Mouse (Mus musculus): ENCODE measurements around the gene Gne.

The Gne gene

DNA sequence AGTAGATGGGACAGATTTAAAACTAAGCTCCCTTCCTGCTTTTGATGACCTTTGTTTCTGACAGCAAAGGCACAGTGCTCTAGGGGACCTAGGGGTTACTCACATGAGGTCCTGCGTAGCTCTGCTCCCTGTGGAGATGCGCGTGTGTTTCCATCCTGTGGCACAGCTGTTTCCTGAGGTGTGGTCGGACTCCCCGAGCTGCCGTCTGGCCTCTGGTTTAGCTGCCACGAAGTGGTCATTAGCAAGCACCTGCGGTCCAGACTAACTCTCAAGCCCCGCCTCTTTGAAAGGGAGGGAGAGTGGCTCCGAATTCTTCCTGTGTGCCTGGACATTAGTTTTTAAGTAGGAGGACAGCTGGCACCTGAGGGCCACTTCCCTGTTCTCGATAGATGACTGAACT is at the start of gene Gne:
Gene Gne (minus strand): TSS at position 233 of the 400 bp plus-strand sequence.
- in situ Hi-C loops (cut with MboI, MseI): no loop called here

DNA sequence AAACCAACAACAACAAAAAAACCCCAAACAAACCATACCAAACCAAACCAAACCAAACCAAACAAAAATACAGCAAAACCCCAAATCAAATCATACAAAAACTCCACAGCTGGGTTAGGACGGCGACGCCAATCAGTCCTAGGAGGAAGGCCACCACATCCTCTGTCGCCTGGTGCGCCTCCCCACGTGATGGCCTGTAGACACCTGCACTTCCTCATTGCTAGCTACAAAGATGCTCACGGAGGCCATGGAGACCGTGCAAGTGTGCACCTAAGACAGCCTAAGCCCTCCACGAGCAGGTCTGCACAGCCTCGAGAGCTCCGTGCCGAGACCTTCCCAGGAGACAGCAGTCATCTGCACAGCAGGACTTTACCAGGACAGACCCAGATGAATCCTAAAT is 42.8 kb upstream of the Gne start:
- in situ Hi-C loops (cut with MboI, MseI): no loop called here

GRCm38 (mm10) chr4:44119410-44120201 is 35.6 kb upstream of the Gne start:
- in situ Hi-C loops (cut with MboI, MseI): no loop called here

DNA sequence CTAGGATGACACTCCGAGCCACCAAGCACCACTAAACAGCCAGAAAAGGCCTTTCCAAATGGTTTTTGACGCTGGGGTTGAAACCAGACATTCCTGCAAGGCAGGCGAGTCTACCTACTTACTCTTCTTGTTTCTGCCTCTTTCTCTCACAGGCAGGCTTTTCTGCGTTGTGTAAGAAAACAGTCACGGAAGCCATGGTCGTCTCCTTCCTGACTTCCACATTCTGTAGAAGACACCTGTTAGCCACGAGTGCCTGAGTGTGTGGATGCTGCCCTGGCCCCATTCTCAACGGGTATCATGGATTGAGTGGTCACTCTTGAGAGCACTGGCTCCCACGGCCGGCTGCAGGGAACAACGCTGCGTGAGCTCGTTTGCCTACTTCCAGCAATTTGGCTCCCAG is 31.1 kb upstream of the Gne start:
- in situ Hi-C loops (cut with MboI, MseI): no loop called here

- in situ Hi-C loops (cut with MboI, MseI): loop anchor here (5.0 kb wide), 1 partner anchor 41 kb away; no protein-coding TSS in a partner anchor
These were observed 29.6 kb upstream of the Gne start for GRCm38 (mm10) chr4:44113393-44114138.

DNA sequence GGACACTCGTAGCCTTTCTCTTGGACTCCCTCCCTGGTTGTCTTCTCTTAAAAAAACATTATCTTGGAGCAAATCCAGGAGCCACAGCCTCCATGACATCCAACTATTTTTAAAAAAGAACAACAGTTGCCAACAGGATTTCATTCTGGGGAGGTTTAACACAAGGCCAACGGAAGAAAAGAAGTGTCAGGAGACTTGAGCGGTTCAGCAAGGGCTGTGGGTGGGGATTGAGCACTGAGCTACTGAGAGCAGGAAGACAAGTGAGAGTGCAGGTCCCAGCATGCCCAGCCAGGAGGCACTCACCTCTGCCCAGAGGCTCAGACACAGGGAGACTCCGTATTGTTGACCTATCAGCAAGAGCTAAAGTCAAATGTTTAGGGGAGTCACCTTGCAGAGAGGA is 28.8 kb upstream of the Gne start:
- in situ Hi-C loops (cut with MboI, MseI): loop anchor here (5.0 kb wide), 1 partner anchor 40 kb away; no protein-coding TSS in a partner anchor

- in situ Hi-C loops (cut with MboI, MseI): loop anchor here (5.0 kb wide), 1 partner anchor 38 kb away; no protein-coding TSS in a partner anchor
These were observed 26.8 kb upstream of the Gne start for GRCm38 (mm10) chr4:44110771-44111170.

- in situ Hi-C loops (cut with MboI, MseI): no loop called here
These were observed 24.3 kb upstream of the Gne start for GRCm38 (mm10) chr4:44108297-44108696.

GRCm38 (mm10) chr4:44107339-44107738 is 23.4 kb upstream of the Gne start:
- in situ Hi-C loops (cut with MboI, MseI): no loop called here

- in situ Hi-C loops (cut with MboI, MseI): no loop called here
These were observed 22.4 kb upstream of the Gne start for GRCm38 (mm10) chr4:44106297-44106821.

DNA sequence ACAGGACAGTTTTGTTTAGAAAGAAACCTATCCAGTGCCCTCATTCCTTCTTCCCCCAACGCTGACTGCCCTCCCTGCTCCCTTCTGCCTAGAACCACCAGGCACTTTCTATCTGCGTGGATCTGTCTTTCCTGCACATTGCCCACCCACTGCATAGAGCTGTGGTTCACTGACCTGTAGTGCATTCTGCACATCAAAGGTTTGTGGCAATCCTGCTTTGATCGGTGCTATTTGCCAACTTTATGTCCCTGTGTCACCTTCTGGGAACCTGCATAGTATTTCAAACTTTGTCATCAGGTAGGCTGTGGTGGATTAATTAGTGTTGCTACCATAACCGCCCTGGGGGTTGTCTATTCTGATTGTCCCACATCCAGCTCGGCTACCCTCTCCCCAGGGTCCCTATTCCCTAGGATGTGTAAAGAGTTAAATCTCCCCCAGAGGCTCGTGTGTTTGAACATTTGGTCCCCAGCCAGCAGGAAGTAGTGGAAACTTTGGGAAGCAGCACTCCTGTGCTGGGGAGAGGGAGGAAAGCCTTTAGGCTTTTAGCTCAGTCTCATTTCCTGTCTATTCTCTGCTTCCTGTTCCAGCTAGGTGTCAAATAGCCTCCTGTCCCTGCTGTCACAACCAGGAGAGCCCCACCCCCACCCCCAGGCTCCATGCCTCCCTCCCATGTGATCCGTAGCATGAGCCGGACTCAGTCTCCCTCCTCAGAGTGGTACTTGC is 20.4 kb upstream of the Gne start:
- in situ Hi-C loops (cut with MboI, MseI): no loop called here

GRCm38 (mm10) chr4:44103620-44104019 is 19.6 kb upstream of the Gne start:
- in situ Hi-C loops (cut with MboI, MseI): no loop called here

DNA sequence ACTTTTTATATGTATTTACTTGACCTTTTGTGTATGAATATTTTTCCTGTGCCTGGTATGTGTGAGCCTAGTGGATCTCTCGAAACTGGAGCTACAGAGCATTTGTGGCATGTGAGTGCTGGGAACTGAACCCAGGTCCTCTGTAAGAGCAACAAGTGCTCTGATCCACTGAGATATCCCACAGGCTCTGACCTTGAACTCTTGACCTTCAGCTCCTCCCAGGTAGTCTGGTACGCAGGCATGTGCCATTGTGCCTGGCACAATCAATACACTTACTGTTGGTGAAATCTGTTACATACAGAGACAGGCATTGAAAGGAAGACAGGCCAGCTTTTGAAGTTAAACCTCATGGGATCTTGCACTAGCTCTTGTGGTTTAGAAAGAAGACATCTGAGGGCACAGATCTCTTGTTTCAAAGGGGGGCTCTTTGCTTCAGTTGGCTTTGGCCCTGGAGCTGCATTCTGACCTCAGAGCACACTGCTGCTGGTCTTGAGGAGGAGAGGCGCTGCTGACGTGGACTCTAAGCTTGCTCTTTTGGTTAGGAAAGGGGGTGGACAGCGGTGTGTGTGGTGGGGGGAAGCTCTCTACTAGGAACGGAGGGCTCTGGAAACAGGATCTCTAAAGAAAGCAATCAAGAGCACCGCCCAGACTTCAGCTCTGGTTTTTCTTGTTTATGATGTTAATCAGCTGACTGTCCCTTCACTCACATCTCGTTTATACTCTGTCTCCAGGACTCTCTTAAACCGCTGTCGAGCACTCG is 13.8 kb upstream of the Gne start:
- in situ Hi-C loops (cut with MboI, MseI): no loop called here

DNA sequence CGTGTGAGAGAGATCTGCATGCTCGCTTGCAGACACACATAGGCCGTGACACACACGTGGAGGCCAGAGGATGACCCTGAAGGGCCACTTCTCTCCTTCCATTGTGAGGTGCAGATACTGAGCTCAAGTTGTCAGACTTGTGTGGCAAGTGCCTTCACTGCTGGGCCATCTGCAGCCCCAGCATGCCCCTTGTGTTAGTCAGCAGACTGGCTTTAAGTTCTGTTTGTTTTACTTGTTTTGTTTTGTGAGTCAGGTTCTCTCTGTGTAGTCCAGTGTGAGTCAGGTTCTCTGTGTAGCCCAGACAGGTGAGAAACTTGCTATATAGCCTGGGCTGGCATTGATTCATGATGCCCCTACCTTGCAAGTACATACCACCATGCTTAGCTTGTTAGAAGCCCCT is 10.5 kb upstream of the Gne start:
- in situ Hi-C loops (cut with MboI, MseI): no loop called here

- in situ Hi-C loops (cut with MboI, MseI): no loop called here
These were observed 8.4 kb upstream of the Gne start for GRCm38 (mm10) chr4:44092359-44092758.

GRCm38 (mm10) chr4:44085566-44085965 is 1.6 kb upstream of the Gne start:
- in situ Hi-C loops (cut with MboI, MseI): no loop called here

GRCm38 (mm10) chr4:44084602-44085325 is 787 bp upstream of the Gne start:
- in situ Hi-C loops (cut with MboI, MseI): no loop called here

DNA sequence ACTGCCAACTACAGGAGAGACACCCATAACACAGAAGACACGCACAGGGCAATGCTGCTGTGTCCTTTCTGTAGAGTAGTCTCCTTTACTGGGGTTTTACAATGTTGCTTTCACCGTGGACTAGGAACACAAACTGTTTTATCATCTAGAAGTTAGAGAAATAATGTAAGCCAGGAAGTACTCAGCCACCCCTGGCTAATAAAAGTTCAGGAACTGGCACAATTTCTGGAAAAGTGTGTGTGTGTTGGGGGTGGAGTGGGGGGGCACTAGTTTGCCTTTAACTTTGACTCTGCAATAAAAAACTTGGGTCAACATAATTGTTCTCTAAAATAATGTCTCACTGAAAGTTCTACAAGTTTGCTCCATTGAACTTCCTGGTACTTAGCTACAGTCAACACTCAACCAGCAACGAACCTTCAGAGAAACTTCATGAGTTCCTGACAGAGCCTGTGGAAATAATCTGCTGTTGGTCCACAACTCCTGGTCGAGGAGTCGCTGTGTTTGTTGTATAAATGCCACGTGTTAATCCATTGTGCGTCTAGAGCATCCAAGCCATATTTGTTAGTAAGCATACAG is 5.5 kb downstream of the Gne start:
- in situ Hi-C loops (cut with MboI, MseI): no loop called here

DNA sequence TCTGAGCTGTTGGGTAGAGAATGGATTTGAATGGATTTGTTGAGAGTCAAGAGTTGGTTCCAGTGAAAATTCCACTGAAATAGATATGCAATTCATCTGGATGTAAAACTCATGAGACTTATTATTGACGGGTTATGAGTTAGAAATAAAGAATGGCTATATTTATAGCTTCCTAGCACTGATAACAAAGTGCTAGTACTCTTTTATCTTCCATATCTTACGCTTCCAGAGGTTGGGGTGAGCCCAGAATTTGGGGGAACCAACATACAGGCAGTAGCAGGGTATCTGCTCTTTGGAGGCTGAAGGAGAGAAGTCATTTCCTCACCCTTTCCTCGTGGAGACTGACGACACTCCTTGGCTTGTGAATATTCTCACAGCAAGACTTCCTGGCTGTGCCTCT is 9.6 kb downstream of the Gne start:
- in situ Hi-C loops (cut with MboI, MseI): loop anchor here (5.0 kb wide), 2 partner anchors 38 to 93 kb away; no protein-coding TSS in a partner anchor

DNA sequence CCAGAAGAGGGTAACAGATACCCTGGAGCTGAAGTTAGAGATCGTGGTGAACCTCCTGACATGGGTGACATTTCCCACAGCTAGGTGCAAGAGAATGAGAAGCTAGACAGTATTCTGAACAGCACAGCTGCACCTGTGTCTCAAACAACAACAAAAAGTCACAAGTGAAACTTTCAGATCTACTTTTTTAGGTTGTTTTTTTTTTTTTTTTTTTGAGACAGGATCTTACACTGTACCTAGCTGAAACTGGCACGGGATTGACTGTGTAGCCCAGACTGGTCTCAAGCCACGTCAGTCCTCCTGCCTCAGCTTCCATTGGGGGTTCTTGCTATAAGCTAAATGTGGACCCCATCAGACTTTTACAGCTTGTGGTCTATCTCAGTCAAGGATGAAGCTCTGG is 10.2 kb downstream of the Gne start:
- in situ Hi-C loops (cut with MboI, MseI): loop anchor here (5.0 kb wide), 2 partner anchors 39 to 94 kb away; no protein-coding TSS in a partner anchor

All from T-helper 2 cell (primary cell).